Mouse (Mus musculus): ENCODE measurements around the gene Chd6.

The Chd6 gene

DNA sequence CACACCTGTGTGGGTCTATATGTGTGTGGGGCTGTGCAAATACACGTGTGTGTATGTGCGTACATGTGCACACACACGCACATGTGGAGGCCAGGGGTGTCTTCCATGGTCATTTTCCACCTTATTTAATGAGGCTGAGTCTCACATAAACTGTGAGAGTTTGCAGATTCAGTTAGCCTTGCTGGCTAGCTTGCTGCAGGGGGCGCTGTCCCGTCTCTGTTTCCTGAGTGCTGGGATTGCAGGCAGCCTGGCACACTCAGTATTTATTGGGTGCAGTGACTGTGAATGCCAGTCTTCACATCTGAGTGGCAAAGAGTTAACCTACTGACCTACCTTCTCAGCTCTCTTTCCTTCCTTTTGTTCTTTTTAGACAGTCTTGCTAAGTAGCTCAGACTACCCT, 175.0 kb downstream of the Chd6 start:
- in situ Hi-C loops (cut with MseI, MboI) = no loop called here

DNA sequence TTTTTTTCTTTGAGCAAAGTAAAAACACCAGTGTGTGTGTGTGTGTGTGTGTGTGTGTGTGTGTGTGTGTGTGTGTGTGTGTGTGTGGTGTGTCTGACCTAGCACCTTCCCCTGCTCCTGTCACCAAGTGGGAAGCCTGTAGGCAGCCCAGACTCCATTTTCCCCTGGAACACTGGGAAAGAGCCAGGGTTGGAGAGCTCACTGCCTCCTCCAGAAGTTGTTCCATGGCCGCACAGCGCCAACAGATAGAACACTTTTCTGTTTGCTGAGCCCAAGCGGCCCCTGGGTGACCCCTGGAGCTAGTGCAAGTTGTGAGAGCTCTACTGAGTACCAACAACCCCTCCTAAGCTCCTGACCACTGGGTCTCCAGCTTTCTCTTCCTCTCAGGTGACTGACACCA, 175.9 kb downstream of the Chd6 start:
- in situ Hi-C loops (cut with MseI, MboI) = no loop called here

DNA sequence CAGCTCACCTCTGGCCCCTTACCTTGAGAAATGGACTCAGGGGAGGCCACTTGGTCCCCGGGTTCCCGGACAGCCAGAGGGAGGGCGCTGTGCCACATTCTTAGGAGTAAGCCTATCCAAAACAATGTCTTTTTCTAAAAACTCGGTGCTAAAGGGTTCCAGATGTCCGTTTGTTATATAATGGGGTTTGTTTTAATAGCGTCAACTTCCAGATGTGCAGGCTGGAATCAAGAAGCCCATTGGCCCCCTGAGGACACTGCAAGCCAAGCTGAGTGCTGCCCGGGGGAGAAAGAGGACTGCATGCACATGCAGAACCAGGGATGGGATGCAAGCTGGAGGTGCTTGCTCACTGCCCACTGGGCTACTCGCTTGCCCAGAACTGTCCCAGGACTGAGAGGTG, 176.6 kb downstream of the Chd6 start:
- in situ Hi-C loops (cut with MseI, MboI) = no loop called here

DNA sequence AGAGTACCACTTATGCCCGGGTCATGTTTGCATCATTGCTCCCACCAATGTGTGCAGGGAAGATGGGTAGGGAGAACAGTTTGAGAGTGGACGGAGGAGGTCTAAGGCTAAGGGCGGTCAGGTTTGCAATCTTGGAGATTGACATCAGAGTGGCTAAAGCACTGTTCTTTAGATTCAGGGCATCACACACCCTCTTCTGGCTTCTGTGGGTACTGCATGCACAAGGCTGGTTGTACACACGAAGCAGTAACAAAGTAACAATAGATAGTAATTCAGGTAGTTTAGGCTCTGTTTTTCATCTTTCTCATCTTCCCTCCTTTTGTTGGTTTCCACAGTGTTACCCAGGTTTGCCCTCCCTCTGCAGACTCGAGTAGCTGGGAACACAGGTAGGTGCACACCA, 177.5 kb downstream of the Chd6 start:
- in situ Hi-C loops (cut with MseI, MboI) = no loop called here

DNA sequence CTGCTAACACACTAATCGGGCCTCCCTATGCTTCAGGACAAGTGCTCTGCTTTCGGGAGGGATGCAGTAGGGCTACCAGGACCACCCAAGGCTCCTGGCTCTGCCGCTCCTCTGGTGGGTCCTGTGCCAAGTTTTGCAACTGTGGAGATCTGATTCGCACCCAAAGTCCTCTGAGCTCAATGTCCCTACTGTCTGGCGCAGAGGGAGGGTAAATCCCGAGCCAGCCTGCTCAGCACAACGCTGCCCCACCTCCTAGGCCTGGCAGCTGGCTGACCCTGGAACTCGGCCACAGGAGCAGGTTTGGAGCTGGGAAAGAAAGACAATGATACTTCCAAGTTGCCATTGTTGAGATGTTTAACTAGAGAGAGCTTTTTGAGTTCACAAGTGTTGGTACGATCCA, 183.7 kb downstream of the Chd6 start:
- in situ Hi-C loops (cut with MseI, MboI) = no loop called here

DNA sequence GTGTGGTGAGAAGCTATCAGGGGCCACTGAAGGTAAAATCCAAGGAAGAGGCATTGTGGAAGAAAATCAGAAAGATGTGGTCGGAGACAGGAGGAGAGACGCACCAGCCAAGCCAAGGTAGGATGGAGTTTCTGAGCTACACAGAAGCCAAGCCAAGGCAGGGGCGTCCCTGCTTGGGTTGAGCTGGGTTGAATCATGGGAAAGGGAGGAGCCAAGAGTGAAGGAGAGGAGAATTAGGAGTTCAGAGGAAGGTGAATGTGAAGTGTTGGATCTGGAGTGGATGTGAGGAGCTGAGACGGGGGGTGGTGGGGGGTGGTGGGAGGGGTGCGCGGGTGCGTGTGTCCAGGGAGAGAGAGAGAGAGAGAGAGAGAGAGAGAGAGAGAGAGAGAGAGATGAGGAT, 187.6 kb downstream of the Chd6 start:
- in situ Hi-C loops (cut with MseI, MboI) = no loop called here

DNA sequence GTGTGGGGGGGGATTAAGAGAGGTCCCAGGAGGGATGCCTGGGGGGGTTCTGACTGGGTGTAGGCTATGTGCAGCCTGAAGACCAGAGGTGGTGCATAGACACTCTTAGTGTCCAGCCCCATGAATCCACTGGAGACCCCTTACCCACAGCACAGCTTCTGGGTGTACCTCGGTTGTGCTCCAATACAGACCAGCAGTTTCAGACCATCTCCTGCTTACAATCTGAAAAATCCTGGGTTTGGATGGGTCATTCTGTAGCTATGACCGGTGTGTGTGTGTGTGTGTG, 190.0 kb downstream of the Chd6 start:
- in situ Hi-C loops (cut with MseI, MboI) = no loop called here

DNA sequence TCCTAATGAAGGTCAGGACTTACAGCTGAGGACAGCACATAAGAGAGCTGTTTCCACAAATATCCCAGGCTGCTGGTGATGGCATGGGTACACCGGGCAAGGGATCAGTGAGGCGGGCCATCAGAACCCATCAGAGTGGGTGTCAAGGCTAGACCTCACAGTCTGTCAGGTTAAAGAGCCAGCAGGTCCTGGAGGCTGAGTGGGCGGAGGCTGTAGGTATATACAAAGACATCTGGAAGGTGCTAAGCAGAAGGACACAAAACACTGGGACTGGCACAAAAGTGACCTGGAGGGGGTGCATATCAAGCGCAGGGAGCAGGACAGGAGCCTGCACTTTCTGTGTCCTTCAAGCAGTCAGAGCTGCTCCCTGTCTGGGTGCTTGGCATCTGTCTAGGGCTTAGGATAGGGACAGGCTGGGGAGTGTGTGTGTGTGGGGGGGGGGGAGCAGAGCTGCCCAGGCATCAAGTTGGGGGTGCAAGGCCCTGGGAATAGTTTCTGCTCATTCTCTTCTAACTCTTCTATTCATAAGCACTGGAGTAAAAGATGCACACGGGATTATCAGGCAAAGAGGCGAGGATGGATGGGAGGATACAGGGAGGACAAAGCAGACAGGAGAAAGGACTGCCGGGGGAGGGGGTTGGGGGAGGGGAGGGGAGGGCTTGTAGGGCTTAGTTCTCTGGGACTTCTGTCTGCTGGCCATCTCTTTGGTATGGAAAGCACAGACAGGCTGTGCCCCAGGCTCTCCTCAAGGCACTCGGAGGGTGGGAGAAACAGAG, 190.5 kb downstream of the Chd6 start:
- in situ Hi-C loops (cut with MseI, MboI) = no loop called here

DNA sequence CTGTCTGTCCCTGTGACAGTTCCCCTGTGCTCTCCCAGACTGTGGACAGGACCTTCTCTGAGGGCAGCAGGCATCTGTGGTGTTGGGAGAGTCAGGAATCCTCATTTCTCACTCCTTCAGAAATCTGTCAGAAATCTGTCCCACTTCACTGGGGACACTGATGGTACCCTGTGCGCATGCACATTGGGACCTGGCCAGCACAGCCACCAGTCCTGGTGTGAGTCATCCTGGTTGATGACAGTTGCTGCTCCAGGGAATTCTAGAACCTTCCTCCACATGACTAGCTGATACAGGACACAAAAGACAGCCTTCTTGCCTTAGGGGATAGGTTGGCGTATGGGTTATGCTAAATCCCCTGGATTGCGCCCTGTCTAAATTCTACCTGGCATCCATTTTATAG, 191.6 kb downstream of the Chd6 start:
- in situ Hi-C loops (cut with MseI, MboI) = no loop called here

DNA sequence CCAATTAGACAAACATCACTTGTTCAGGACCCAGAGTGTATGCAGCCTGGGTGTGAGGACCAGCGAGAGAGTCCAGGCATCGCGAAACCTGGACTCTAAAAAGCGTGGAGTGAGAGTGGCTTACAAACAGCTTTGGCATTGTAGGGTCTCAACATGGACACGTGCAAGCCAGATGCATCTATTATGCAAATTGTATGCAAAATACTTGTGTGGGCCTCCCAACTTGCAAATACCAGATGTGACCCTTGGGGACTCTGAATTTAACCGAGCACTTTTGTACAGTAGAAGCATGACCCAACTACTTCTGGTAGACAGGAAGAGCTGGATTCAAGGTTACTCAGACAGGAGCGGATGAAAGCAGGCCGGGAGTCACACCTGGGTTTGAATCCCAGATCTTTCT, 192.2 kb downstream of the Chd6 start:
- in situ Hi-C loops (cut with MseI, MboI) = no loop called here

DNA sequence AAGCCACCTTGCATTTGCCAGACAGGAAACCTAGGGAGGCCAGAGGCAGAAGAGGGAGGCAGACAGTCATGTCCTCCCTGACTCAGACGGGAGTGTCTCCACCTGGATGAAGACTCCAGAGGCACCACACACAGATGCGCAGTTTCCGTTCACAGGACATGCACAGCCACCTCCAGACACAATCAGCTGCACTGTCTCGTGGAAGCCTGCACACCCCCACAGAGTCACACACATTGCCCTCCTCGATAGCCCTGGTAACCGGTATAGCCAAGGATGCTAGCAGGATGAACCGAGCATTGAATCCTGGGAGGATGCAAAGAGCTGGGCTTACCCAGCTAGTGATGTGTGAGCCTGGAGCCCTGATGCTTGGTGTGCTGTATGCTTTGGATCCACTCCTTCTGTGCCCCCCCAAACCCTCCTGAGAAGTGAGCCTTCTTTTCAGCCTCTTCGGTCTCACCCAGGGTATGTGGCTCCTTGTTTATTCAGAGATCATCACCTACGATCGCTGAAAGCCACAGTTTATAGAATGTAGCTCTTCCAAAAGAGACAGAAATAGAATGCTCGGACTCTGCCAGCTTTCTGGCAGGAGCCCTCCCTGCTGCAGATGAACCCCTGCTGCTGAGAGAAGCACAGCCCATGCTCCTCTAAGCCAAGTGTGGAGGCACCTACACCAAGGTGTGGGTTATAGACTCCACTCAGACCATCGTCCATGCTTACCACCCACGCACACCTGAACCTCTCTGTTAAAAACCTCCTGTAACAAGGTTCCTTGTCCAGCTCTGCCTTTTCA, 192.9 kb downstream of the Chd6 start:
- in situ Hi-C loops (cut with MseI, MboI) = no loop called here

DNA sequence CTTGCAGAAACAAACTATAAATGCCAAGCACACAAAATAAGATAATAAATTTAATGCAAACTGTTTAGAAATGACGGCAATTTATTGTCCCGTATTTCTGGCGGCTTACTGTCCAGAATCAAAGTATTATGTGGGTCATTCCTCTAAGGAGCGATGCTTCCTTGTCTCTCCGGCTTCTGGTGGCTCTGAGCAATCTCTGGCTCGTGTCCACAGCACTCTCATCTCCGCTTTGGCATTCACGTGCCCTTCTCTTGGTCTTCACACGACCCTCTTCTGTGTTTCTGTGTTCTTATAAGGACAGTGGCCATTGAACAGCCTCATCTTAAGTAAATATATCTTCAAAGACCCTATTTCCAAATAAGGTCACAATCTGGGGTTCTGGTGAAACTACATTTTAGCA, 194.2 kb downstream of the Chd6 start:
- in situ Hi-C loops (cut with MseI, MboI) = no loop called here

DNA sequence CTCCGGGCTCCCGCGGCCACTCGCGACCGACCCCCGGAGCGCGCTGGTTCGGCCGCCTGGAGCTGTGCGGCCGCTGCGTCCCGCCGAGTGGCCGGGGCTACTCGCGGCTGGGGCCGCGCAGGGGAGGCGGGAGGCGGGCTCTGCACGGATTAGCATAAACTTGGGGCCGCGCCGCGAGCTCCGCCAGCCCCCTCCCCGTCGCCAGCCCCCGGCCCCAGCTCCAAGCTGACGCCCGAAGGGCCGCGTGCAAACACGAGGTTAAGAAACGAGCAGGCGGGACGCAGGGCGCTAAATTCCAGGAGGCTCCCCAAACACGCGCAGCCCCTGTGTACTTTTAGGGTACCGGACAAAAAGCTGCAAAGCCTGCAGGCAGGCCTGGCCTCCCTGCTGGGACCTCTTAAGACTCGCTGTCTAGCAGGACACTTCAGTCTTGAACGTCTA, 196.6 kb downstream of the Chd6 start, which contains the start of gene Emilin3:
Gene Emilin3 (minus strand): TSS at position 98 of the 441 bp plus-strand sequence.
- in situ Hi-C loops (cut with MseI, MboI) = no loop called here

DNA sequence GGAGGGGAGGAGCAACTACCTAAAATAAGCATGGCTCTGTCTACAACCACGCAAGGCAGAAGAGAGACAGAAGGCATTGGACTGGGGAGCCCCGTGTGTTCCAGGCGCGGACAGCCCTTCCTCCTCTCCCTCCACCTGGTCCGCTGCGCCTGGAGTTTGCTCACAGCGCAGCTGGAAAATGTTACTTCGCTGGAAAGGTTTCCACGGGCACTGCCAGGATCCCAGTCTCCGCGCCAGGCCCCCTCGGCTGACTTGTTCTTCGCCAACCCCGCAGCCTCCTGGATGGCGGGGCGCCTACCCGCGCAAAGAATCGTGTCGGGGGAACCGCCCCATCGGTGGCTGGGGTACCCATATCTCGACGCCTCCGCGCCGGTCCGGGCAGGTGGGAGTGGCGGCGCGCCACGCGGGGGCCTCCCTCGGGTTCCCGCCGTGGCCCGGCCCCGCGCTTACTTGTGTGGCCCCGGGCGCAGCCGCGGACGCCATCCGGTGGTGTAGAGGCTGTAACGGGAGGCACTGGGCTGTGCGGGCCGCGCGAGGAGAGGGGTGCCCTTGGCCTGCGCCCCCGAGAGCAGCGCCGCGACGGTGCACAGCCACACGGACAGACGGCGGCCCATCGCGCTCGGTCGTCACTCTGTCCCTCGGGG, 197.2 kb downstream of the Chd6 start:
- in situ Hi-C loops (cut with MseI, MboI) = no loop called here

DNA sequence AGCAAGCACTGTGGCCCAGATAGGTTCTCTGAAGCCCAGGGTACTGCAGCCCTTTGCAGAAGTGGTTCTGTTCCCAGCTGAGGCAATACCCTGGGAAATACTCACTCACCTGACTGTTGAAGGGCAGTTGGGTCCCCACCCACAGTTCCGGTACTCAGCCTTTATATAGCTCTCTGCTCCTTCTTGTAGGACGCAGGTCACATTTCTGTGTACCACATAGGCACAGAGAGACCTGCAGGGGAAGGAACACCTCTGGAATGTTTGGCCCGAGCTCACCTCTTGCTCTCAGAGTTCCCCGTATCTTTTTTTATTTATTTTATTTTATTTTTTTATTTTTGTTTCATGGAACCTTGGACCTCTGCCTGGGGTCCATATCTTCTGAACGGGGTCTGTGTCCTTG, 198.2 kb downstream of the Chd6 start:
- in situ Hi-C loops (cut with MseI, MboI) = no loop called here

DNA sequence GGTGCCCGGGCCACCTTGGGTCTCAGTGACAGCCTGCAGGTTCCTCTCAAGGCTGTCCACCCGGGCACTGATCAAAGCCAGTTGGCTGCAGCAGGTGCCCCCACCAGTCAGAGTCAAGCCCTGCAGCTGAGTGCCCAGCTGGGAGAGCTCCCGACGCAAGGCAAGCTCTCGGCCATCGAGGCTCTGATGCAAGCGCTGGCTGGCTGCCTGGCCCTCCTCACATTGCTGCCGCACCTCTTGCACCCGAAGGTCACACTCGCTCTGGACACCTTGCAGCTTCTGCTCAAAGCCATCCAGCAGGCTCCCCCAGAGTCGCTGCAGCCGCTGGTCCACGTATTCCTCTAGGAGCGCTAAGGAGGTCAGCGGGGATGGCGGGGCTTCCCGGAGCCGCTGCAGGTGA, 200.3 kb downstream of the Chd6 start:
- in situ Hi-C loops (cut with MseI, MboI) = no loop called here

DNA sequence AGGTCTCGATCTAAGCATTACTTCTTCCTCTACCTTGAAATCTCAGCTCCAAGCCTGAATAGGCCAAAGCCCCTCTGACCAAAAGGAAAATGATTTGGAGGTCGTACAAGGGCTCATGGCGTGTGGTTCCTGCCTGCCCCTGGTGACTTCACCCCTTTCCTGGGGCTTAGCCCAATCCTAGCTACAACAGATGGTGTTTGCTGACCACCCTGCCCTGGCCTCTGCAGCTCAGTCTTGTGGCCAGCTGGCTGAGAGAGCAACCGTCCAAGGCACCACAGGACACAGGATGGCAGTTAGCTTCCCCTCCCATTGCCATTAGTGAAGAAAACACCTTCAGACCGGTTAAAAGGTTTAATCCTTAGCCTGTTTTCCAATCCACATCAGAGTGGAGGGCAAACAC, 202.8 kb downstream of the Chd6 start:
- in situ Hi-C loops (cut with MseI, MboI) = no loop called here

DNA sequence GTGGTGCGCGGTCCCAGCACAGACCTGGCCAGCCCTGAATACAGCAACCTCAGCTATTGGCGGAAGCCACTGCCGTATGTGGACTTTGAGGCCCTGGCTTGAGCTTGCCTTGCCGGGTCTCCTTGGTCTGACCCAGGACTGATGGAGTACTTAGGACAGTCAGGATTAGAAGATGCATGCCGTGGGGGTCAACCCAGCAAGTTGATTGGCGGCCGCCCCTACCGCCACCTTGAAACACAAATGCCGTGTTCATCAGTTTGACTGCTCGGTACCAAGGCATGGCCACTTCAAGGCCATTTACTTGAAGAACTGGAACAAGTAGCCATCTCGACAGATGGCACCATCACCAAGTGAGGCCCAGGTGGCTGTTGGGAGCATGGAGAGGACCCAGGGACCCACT, 203.6 kb downstream of the Chd6 start:
- in situ Hi-C loops (cut with MseI, MboI) = no loop called here

DNA sequence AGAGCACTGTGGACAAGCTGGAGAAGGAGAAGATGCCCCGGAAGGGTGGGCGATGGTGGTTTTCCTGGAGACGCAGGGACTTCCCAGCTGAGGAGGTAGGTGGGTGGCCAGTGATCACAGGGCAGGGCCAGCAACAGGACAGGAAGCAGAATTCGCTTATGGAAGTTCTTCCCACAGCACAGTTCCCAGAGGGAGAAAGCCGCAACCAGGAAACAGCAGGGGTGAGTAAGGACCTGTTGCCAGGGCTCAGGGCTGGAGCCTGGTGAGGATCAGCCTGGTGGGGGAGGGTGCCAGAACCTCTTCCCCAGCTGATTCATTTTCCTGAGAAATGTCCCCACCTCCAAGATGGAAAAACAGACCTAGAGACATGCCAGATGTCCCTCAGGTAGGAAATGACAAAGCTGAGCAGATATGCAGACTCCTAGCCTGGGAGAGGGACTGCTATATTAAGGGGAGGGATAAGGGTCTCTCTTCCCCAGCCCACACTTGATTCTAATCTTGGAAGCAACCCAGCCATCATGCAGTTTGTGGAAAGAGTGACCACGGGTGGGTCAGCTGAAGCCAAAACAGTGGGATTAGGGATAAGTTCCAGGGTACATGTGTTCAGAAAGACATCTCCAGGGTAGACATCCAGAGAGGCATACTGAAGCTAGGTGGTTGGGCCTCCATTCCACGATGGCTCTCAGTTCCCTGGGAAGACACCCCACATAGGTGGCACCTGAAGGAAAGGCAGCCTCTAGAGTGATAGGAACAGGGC, 207.0 kb downstream of the Chd6 start:
- in situ Hi-C loops (cut with MseI, MboI) = no loop called here

Data from mouse trophoblast stem cell (cell line).